Mouse (Mus musculus) stomach, embryonic 16.5 days (tissue): Measurements from ENCODE around the gene Dse. TPM values are rescaled to one million over a fixed set of nuclear protein-coding genes. Genes with fewer than 3 reads are reported as not detected.
A peak's percentile ranks its signal among the peaks of the same experiment; 100 is the strongest.

Source experiments
- ATAC-seq: fragments of 200-750 bp; cut with Nextera tagmentation; 2 replicates; pipeline ENCODE4 v1.8.0; 2017; ENCODE audit warnings: moderate number of reproducible peaks, moderate TSS enrichment; ENCODE audit not compliant: insufficient read depth, low FRiP score
- H3K27ac ChIP-seq: fragments of 300-500 bp; sonication (generic); 2 replicates; pipeline ENCODE4 v1.5.1; 2014; ENCODE audit warnings: low read length
- H3K27me3 ChIP-seq: fragments of 300-500 bp; sonication (generic); 2 replicates; pipeline ENCODE4 v1.6.1; 2014; ENCODE audit warnings: low read length, control low read depth, mixed read lengths; ENCODE audit not compliant: control insufficient read depth, insufficient read depth
- H3K36me3 ChIP-seq: fragments of 300-500 bp; sonication (generic); 2 replicates; pipeline ENCODE4 v1.6.1; 2014; ENCODE audit warnings: low read length; ENCODE audit not compliant: control insufficient read depth, insufficient read depth
- H3K4me1 ChIP-seq: fragments of 300-500 bp; sonication (generic); 2 replicates; pipeline ENCODE4 v1.6.1; 2014; ENCODE audit warnings: low read length, control low read depth, mixed read lengths; ENCODE audit not compliant: control insufficient read depth, insufficient read depth
- H3K4me2 ChIP-seq: fragments of 300-500 bp; sonication (generic); 2 replicates; pipeline ENCODE4 v1.6.1; 2014; ENCODE audit warnings: low read depth, low read length, mixed read lengths
- H3K4me3 ChIP-seq: fragments of 300-500 bp; sonication (generic); replicated peaks from 2 replicates; pipeline ENCODE4 v1.5.1; 2014; ENCODE audit warnings: mild to moderate bottlenecking, low read length
- H3K9ac ChIP-seq: fragments of 300-500 bp; sonication (generic); 2 replicates; pipeline ENCODE4 v1.6.1; 2014; ENCODE audit warnings: low read length
- H3K9me3 ChIP-seq: fragments of 300-500 bp; sonication (generic); replicated peaks from 2 replicates; pipeline ENCODE4 v1.6.1; 2016; ENCODE audit warnings: low read length, control low read depth; ENCODE audit not compliant: control insufficient read depth
- WGBS: fragments of 180-500 bp; shearing (Covaris S2); extraction: QIAGEN DNeasy Blood & Tissue Kit; methylation state at CpG from one replicate; pipeline ENCODE4 v1.1.7; 2014; 5-methylcytosine and 5-hydroxymethylcytosine counted together
- polyA plus RNA-seq: library from polyadenylated mRNA; unstranded; fragments of >200 nt; fragmentation: Nextera tagmentation; extraction: Ambion mirVana; gene quantifications from 2 replicates; pipeline ENCODE4 v1.2.1, GENCODE M21; 2015

Gene Dse
- polyA plus RNA-seq, 1 experiment from 2014 or later, result 21.3 TPM

DNA sequence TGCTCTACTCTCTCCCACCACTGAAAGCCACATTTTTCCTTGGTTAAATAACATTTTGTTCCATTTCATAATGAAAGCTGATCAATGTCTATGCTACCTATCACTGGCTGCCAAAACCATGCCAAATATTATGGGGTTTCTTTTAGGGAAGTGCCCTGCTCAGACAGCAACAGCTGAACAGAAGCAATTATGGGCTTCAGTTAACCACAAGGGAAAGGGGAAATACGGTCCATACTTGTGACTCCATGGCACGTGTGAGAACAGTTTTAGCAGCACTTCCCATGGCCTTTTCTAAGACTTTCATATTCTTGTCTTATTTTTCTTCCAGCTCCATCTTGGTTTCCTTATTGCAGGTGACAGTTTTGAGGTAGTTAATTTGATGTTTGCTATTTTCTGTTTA, 76.2 kb downstream of the Dse start:
- 69% methylated on average over 2 of the region's 2 CpGs for WGBS
- H3K4me3 ChIP-seq, result no peak overlapping the region
- no peaks in the 10 kb centered on the region for H3K36me3 ChIP-seq
- no peaks in the 10 kb centered on the region for H3K4me1 ChIP-seq
- ATAC-seq, result no peak
- no peaks in the 10 kb centered on the region for H3K9me3 ChIP-seq
- H3K9ac ChIP-seq, result no peak overlapping the region
- no peak overlapping the region for H3K4me2 ChIP-seq
- no peaks in the 10 kb centered on the region for H3K27me3 ChIP-seq
- no peak overlapping the region for H3K27ac ChIP-seq

DNA sequence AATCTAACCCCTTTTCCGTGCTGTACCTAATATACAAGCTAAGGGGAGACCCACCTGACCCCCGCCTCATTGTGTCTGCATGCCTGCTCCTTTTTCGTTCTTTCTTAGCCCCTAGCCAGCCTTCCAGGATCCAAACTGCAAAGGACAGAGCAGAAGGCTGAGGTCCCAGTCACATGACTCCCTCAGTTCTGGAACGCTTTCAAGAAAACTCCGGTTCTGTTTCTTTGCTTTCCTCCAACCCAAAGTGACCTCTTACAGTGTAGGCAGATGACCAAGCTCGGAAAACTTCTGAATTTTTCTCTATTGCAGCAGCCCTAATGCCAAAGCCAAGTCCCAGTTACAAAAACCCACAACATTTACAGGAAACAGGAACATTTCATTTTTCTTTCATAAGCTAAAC, 79.1 kb downstream of the Dse start:
- H3K36me3 ChIP-seq, result no peaks in the 10 kb centered on the region
- H3K9me3 ChIP-seq, result no peaks in the 10 kb centered on the region
- H3K9ac ChIP-seq, result no peak overlapping the region
- ATAC-seq, result no peak
- H3K27me3 ChIP-seq, result no peaks in the 10 kb centered on the region
- no peak overlapping the region for H3K4me2 ChIP-seq
- no peak overlapping the region for H3K4me3 ChIP-seq
- 74% methylated on average over 6 of the region's 6 CpGs for WGBS
- no peaks in the 10 kb centered on the region for H3K4me1 ChIP-seq
- H3K27ac ChIP-seq, result no peak overlapping the region

DNA sequence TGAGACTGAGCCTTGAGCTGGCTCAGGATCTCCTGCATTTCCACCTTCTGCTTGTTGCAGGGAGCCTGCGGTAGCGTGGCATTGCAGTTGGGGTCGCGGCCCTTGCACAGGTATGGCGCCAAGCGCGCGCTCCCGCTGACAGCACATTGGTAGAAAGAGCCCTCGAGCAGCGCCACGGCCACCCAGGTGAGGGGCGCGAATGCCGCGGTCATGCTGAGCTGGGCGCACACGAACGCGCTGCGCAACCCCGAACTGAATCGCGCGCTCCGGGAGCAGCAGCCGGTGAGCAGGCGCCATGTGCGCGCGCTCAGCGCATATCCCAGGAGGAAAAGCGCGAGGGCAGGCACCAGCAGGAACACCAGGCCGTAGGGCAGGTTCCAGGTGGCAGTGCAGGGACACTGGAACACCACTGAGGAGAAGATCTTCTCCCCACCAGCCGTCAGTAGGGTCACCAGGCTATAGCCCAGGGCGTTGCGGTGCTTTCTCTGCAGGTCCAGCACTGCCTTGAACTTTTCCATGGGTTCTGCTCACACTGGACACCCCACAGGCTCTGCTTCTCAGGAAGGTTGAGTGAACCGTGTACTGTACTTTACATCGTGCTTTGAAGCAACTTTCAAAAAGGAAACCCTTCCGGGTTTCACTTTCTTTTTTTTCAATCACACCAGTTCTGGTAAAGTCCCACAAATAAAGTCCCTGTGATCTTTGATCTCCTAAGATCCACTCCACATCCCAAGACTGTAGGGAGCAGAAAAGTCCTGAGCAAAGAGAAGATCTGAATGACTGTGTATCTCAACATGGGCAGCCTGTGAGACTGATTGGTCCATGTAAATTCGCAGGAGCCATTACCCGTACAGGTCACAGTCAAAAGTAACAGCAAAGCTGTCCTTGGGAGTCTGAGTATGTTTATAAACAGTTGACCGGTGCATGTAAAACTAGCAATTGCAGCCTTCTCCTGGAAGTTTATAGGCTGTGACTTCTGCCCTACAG, 79.8 kb downstream of the Dse start, which contains the start of gene Calhm6:
Gene Calhm6, minus strand, starts transcription at position 593 of the 987 bp plus-strand sequence.
- Histone ChIP-seq H3K4me2 (peak within 1 kb of the TSS; percentile 85), H3K36me3 (no peaks in the 10 kb centered on the region), H3K4me1 (no peaks in the 10 kb centered on the region), H3K4me3 (peak within 1 kb of the TSS; percentile 54), H3K27me3 (no peaks in the 10 kb centered on the region), H3K27ac (no peak within 1 kb of the TSS), H3K9me3 (no peaks in the 10 kb centered on the region), H3K9ac (peak within 1 kb of the TSS; percentile 71)
- WGBS, result 12% methylated on average over 44 of the region's 44 CpGs
- ATAC-seq, result peak; percentile 71; the same call in 1 of the 2 replicates

DNA sequence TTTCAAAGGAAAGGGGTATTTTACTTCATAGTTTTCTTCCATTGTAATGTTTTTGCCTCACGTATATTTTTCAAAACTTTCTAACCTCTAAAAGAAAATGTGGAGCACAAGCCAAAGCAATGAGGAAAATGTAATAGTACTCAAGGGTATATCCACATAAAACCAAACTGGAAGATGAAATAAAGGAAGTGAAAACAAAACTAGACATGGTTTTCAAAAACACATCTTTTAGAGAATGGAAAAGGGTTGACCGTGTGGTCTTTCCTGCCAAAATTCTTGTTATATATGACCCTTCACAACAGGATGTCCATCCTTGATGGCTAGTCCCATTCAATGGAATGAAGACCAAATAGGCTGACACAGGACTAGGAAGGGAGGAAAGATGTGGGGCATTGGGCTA, 89.1 kb downstream of the Dse start:
- 90% methylated on average over 2 of the region's 2 CpGs for WGBS
- ATAC-seq, result no peak

GRCm38 (mm10) chr10:34117770-34118169, 89.7 kb downstream of the Dse start:
- ATAC-seq, result no peak

More for the DNA sequence above, 89.1 kb downstream of the Dse start:
- H3K9ac ChIP-seq, result no peak overlapping the region
- H3K27ac ChIP-seq, result no peak overlapping the region
- H3K27me3 ChIP-seq, result no peaks in the 10 kb centered on the region
- no peaks in the 10 kb centered on the region for H3K4me1 ChIP-seq
- H3K4me2 ChIP-seq, result no peak overlapping the region
- H3K9me3 ChIP-seq, result no peaks in the 10 kb centered on the region
- no peaks in the 10 kb centered on the region for H3K36me3 ChIP-seq
- H3K4me3 ChIP-seq, result no peak overlapping the region

GRCm38 (mm10) chr10:34117131-34117530, 90.4 kb downstream of the Dse start:
- ATAC-seq, result no peak
- no peaks in the 10 kb centered on the region for H3K36me3 ChIP-seq
- H3K9me3 ChIP-seq, result no peaks in the 10 kb centered on the region
- no peak overlapping the region for H3K4me3 ChIP-seq
- H3K9ac ChIP-seq, result no peak overlapping the region
- no peak overlapping the region for H3K4me2 ChIP-seq
- WGBS, result 42% methylated on average over 3 of the region's 3 CpGs
- no peak overlapping the region for H3K27ac ChIP-seq
- no peaks in the 10 kb centered on the region for H3K4me1 ChIP-seq
- H3K27me3 ChIP-seq, result no peaks in the 10 kb centered on the region

More at GRCm38 (mm10) chr10:34117770-34118169, 89.7 kb downstream of the Dse start:
- H3K36me3 ChIP-seq, result no peaks in the 10 kb centered on the region
- H3K27ac ChIP-seq, result no peak overlapping the region
- H3K4me2 ChIP-seq, result no peak overlapping the region
- no peak overlapping the region for H3K9ac ChIP-seq
- no peaks in the 10 kb centered on the region for H3K4me1 ChIP-seq
- no peaks in the 10 kb centered on the region for H3K9me3 ChIP-seq
- H3K4me3 ChIP-seq, result no peak overlapping the region
- no peaks in the 10 kb centered on the region for H3K27me3 ChIP-seq

GRCm38 (mm10) chr10:34111964-34112738, 95.4 kb downstream of the Dse start:
- H3K9ac ChIP-seq, result no peak overlapping the region
- H3K36me3 ChIP-seq, result no peaks in the 10 kb centered on the region
- H3K27ac ChIP-seq, result no peak overlapping the region
- no peaks in the 10 kb centered on the region for H3K27me3 ChIP-seq
- no peaks in the 10 kb centered on the region for H3K4me1 ChIP-seq
- no peak overlapping the region for H3K4me2 ChIP-seq
- 50% methylated on average over 4 of the region's 4 CpGs for WGBS
- no peak overlapping the region for H3K4me3 ChIP-seq
- H3K9me3 ChIP-seq, result no peaks in the 10 kb centered on the region
- ATAC-seq, result no peak

DNA sequence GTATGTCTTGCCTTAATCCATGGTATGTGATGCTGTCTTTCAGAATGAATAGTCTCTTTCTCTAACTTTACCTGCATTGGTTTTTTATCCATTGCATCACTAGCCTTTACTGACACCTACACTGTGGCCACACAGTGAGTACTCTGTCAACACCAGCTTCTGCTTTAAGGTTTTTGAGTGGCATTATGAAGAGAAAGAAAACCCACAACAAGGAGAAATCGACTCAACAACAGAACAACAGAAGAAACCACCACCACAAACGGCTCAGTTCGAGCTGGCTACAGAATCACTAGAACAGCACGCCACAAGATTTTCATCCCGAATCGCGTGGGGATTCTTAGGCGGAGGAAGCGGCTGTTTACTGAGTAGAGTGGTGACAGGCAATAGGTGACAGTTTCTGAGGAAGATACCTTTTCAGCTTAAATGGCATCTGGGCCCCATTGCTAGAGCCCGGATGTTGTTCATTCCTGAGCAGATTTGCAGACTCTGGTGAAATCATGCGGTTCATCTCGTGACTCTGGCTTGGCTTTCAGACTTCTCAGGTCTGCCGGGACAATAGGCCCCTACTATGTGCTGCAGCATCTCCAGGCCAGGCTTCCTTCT, 96.6 kb downstream of the Dse start:
- H3K4me1 ChIP-seq, result no peaks in the 10 kb centered on the region
- H3K27me3 ChIP-seq, result no peaks in the 10 kb centered on the region
- H3K9ac ChIP-seq, result no peak overlapping the region
- no peak overlapping the region for H3K27ac ChIP-seq
- no peak overlapping the region for H3K4me2 ChIP-seq
- ATAC-seq, result no peak
- no peak overlapping the region for H3K4me3 ChIP-seq
- no peaks in the 10 kb centered on the region for H3K9me3 ChIP-seq
- no peaks in the 10 kb centered on the region for H3K36me3 ChIP-seq
- WGBS, result 82% methylated on average over 13 of the region's 13 CpGs
